In the genomic region with DNA sequence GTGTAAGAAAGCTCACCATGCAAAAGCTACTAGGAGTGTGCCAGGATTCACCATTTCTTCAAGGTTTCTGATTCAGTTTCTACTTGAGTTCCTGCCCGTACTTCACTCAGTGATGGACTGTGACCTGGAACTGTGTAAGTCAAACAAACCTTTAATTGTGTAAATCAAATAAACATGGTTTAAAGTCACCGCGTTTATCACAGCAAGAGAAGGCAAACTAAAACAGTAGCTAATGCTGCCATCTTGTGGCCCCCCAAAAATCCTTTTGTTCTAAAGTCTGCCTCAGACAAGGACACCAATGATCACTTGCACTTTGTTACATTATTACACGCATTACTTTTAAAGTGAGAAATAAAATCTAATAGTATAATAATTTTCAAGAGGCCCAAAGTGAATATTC, we compare ENCODE assay signal across 8 mouse cellular contexts.
DNase-seq lines count a peak whose midpoint lies in the region; ATAC-seq and TF ChIP-seq lines count a peak whose summit lies in the region.

No protein-coding gene starts in this region.

- no peaks in the 10 kb centered on the region for H3K36me3 ChIP-seq in forebrain, embryonic 12.5 days (replicated peaks)
- no peaks in the 10 kb centered on the region for H3K36me3 ChIP-seq in hindbrain, embryonic 14.5 days (replicated peaks; ENCODE audit: control insufficient read depth, insufficient read depth)
- H3K36me3 ChIP-seq in neural tube, embryonic 15.5 days: no peaks in the 10 kb centered on the region

- H3K4me2 ChIP-seq in forebrain, embryonic 12.5 days: no peak overlapping the region
- H3K4me2 ChIP-seq in hindbrain, embryonic 14.5 days (replicated peaks): peak overlapping the region; percentile 32; the same call in 1 of the 2 replicates
- H3K4me2 ChIP-seq in neural tube, embryonic 15.5 days: peak overlapping the region; percentile 27

- H3K9ac ChIP-seq in forebrain, embryonic 12.5 days: no peak overlapping the region
- no peak overlapping the region for H3K9ac ChIP-seq in hindbrain, embryonic 14.5 days
- no peak overlapping the region for H3K9ac ChIP-seq in neural tube, embryonic 15.5 days (replicated peaks)

- no peak overlapping the region for H3K4me3 ChIP-seq in forebrain, embryonic 12.5 days (replicated peaks)
- H3K4me3 ChIP-seq in hindbrain, embryonic 14.5 days (replicated peaks; ENCODE audit: low read length): no peak overlapping the region
- no peak overlapping the region for H3K4me3 ChIP-seq in left cerebral cortex, adult 2 months
- no peak overlapping the region for H3K4me3 ChIP-seq in neural tube, embryonic 15.5 days (replicated peaks)

- H3K27ac ChIP-seq in forebrain, embryonic 12.5 days: no peak overlapping the region
- H3K27ac ChIP-seq in hindbrain, embryonic 14.5 days: no peak overlapping the region
- H3K27ac ChIP-seq in left cerebral cortex, adult 2 months: no peak overlapping the region
- H3K27ac ChIP-seq in neural tube, embryonic 15.5 days (replicated peaks): no peak overlapping the region

- no peak for ATAC-seq in cerebellum, adult (ENCODE audit: insufficient number of reproducible peaks, low FRiP score, low TSS enrichment)
- ATAC-seq in forebrain, embryonic 12.5 days (ENCODE audit: low FRiP score): 0 out of 2 replicates have a peak, but pooled peaks have one; percentile 27
- ATAC-seq in hindbrain, embryonic 14.5 days (ENCODE audit: low FRiP score): no peak; the same call in 1 of the 2 replicates
- ATAC-seq in neural tube, embryonic 15.5 days (ENCODE audit: low FRiP score): no peak

- peak; percentile 6 to 9 for DNase-seq in cerebellum, adult 18-20 months
- DNase-seq in ZHBTc4 (ENCODE audit: low read depth, low spot score): peak; percentile 1
- DNase-seq in hindbrain, embryonic 14.5 days (ENCODE audit: low spot score): peak; percentile 77
- peak; percentile 18 to 42 for DNase-seq in left cerebral cortex, adult 2 months (ENCODE audit: extremely low spot score in 1 of 2, low spot score in 2 of 2)
- no peak for DNase-seq in thymus, postnatal 14 days

- H3K9me3 ChIP-seq in forebrain, embryonic 12.5 days: no peaks in the 10 kb centered on the region
- no peaks in the 10 kb centered on the region for H3K9me3 ChIP-seq in hindbrain, embryonic 14.5 days (ENCODE audit: control insufficient read depth, low read length)
- no peaks in the 10 kb centered on the region for H3K9me3 ChIP-seq in neural tube, embryonic 15.5 days (replicated peaks)

- intact Hi-C loops in left cerebral cortex, adult 2 months (cut with DNase I): loop anchor here (2.0 to 10.0 kb wide), 3 partner anchors 172 to 534 kb away; a partner anchor contains a TSS

- TF ChIP-seq CTCF in left cerebral cortex, adult 2 months (IDR thresholded peaks at IDR 0.05): peak; percentile 57

- 32% methylated on average over 4 of the region's 4 CpGs for WGBS in forebrain, embryonic 12.5 days
- WGBS in hindbrain, embryonic 14.5 days: 38% methylated on average over 4 of the region's 4 CpGs
- 25% methylated on average over 4 of the region's 4 CpGs for WGBS in neural tube, embryonic 15.5 days

- no peaks in the 10 kb centered on the region for H3K4me1 ChIP-seq in forebrain, embryonic 12.5 days
- H3K4me1 ChIP-seq in hindbrain, embryonic 14.5 days (replicated peaks; ENCODE audit: control insufficient read depth, insufficient read depth, low read length): no peaks in the 10 kb centered on the region
- no peaks in the 10 kb centered on the region for H3K4me1 ChIP-seq in neural tube, embryonic 15.5 days

- H3K27me3 ChIP-seq in forebrain, embryonic 12.5 days: no peaks in the 10 kb centered on the region
- no peaks in the 10 kb centered on the region for H3K27me3 ChIP-seq in hindbrain, embryonic 14.5 days (ENCODE audit: control insufficient read depth, insufficient read depth, low read length)
- H3K27me3 ChIP-seq in neural tube, embryonic 15.5 days (replicated peaks): no peaks in the 10 kb centered on the region
